Mouse (Mus musculus): Measurements from ENCODE around the gene Trnau1ap. TPM values are rescaled to one million over a fixed set of nuclear protein-coding genes. Genes with fewer than 3 reads are reported as not detected.
A peak's percentile ranks its signal among the peaks of the same experiment; 100 is the strongest.
"Not testable (repeated sequence)": the region's sequence is repeated elsewhere in the genome, so short reads cannot be mapped to it uniquely, and the experiment has no call there.

Gene Trnau1ap
- polyA plus RNA-seq, 1 experiment from 2014 or later: 77.5 TPM

DNA sequence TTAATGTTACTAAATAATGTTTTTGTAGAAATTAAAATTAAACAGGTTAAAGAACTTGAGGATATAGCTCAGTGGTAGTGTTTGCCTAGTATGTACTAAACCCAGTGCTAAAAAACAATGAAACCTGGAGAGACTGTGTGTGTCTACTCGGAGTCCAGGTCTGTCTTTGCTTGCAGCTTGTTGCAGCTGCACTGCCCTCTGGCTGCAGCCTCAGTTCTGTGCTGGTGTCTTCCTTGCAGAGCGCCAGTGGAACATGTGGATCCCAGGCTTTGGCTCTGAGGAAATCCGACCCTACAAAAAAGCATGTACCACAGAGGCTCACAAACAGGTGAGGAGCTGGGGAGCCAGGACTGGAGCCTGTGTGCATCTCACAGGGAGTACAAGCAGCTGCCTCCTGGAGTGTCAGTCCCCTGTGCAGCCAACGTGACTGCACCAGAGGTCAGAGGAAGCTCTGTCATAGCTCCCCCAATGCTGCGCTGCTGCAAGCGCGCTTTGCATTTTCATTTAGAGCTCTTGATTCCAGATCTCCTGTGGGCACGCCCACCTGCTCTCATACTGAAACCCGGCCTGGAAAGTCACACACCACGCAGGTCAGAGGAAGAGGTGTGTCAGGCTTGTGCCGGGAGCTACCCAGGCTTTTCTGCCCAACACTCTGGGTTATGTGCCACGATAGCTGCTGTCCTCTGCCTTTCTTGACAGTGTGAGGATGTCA is 37.6 kb downstream of the Trnau1ap start:
- H3K36me3 ChIP-seq: peaks cover 53% of the 10 kb centered on the region
- no peaks in the 10 kb centered on the region for H3K4me1 ChIP-seq (replicated peaks)
- H3K9me3 ChIP-seq: no peaks in the 10 kb centered on the region
- H3K27me3 ChIP-seq: no peaks in the 10 kb centered on the region
- H3K4me2 ChIP-seq: no peak overlapping the region
- no peak for ATAC-seq (ENCODE audit: low read depth)
- H3K4me3 ChIP-seq: no peak overlapping the region
- WGBS: 85% methylated on average over 12 of the region's 12 CpGs
- no peak overlapping the region for H3K9ac ChIP-seq
- no peak overlapping the region for H3K27ac ChIP-seq (replicated peaks)

DNA sequence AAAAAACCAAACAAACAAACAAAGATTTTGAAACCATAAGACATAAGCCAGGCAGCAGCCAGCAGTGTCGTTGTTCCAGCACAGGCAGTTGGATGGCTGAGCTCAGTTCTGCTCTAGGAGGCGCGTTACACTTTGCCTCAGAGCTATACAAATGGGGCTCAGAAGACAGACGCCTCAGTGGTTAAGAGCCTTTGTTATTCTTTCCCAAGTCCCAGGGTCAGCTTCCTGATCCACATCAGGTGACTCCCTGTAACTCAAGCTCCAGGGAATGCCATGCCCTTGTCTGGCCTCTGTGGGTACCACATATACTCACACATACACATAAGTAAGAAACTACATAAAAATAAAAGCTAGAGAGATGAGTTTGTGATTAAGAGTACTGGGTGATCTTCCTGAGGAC is 38.3 kb downstream of the Trnau1ap start:
- WGBS: 93% methylated on average over 4 of the region's 4 CpGs

DNA sequence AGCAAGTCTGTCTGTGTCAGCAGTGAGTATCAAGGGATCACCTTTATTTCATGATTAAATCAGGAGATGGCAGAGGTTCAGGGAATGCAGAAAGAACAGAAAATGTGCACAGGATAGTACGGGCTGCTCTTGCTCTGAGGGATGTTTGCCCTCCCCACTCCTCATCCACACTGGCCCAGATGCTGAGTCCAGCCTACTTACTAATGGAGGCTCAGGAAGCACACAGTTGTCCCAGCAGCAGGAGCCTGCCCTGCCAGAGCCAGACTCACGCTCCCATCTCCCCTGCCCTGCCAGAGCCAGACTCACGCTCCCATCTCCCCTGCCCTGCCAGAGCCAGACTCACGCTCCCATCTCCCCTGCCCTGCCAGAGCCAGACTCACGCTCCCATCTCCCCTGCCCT is 40.5 kb downstream of the Trnau1ap start:
- H3K27ac ChIP-seq (replicated peaks); H3K9me3 ChIP-seq; H3K4me2 ChIP-seq; H3K4me1 ChIP-seq (replicated peaks); ATAC-seq (ENCODE audit: low read depth); H3K4me3 ChIP-seq; H3K9ac ChIP-seq; H3K27me3 ChIP-seq: not testable (repeated sequence)
- H3K36me3 ChIP-seq: peaks cover 68% of the 10 kb centered on the region
- 86% methylated on average over 4 of the region's 5 CpGs for WGBS

More for the DNA sequence above, 38.3 kb downstream of the Trnau1ap start:
- no peaks in the 10 kb centered on the region for H3K27me3 ChIP-seq
- no peaks in the 10 kb centered on the region for H3K4me1 ChIP-seq (replicated peaks)
- H3K9ac ChIP-seq: no peak overlapping the region
- no peak overlapping the region for H3K4me3 ChIP-seq
- no peak for ATAC-seq (ENCODE audit: low read depth)
- no peak overlapping the region for H3K4me2 ChIP-seq
- peaks cover 61% of the 10 kb centered on the region for H3K36me3 ChIP-seq
- H3K9me3 ChIP-seq: no peaks in the 10 kb centered on the region
- no peak overlapping the region for H3K27ac ChIP-seq (replicated peaks)

DNA sequence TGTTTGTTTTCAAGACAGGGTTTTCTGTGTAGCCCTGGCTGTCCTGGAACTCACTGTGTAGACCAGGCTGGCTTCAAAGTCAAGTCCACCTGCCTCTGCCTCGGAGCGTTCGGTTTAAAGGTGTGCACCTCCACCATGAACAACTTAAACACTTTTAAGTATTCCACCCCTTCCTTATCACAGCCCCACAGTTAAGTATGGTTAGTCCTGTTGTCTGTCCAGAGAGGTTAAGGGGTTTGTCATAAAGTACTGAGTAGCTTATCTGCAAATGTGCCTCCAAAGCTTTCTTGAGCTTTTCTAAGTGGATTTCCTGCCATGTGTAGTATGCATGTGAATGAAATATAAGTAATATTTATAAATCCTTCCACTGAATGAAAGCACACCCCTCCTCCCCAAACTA is 53.4 kb downstream of the Trnau1ap start:
- 0 out of 2 replicates have a peak overlapping the region, but pooled peaks have one; percentile 81 for H3K4me2 ChIP-seq

DNA sequence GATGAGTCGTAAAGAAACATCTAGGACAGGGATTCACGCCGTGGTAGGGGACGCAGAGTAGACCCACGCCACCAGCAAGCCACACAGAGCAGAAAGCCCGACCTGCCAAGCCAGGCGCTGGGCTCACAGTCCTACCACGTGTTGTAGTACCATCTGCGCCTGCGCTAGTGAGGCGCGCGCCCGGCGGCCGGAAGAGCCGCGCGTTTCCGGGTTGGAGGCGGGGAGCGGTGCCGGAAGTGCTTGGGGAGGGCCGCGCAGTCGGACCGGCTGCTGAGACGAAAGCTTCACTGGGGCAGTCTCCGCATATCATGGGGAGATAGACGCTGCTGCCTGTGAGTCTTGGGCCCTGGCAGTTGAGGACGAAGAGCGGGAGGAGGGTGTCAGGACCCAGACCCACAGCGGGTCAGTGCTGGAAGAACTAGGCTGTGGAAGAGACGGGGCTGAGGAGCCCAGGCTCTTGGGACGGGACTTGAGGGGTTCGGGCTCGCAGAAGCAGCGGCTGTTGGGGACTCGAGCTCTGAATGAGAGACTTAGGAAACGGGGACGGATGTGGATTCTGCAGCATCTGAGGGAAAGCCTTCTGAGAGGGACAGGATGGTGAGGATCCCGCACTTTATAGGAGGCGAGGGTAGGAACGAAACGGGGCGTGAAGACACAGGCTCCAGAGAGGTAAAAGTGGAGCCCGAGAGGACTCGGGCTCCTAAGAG is 55.0 kb downstream of the Trnau1ap start, which contains the start of gene Taf12:
Gene Taf12, plus strand, starts transcription at position 220 of the 707 bp plus-strand sequence.
- H3K36me3 ChIP-seq: no peaks in the 10 kb centered on the region
- ATAC-seq (ENCODE audit: low read depth): peak; percentile 84
- peak within 1 kb of the TSS; percentile 81 for H3K4me2 ChIP-seq
- H3K9me3 ChIP-seq: no peaks in the 10 kb centered on the region
- H3K4me1 ChIP-seq (replicated peaks): peaks cover 25% of the 10 kb centered on the region
- peak within 1 kb of the TSS; percentile 93 for H3K27ac ChIP-seq (replicated peaks)
- peak within 1 kb of the TSS; percentile 93 for H3K9ac ChIP-seq
- H3K27me3 ChIP-seq: no peaks in the 10 kb centered on the region
- 0% methylated on average over 48 of the region's 48 CpGs for WGBS
- H3K4me3 ChIP-seq: peak within 1 kb of the TSS; percentile 81

More for the DNA sequence above, 53.4 kb downstream of the Trnau1ap start:
- no peak overlapping the region for H3K27ac ChIP-seq (replicated peaks)
- ATAC-seq (ENCODE audit: low read depth): no peak
- no peaks in the 10 kb centered on the region for H3K27me3 ChIP-seq
- H3K9ac ChIP-seq: peak overlapping the region; percentile 34
- whole genome bisulfite sequencing: 88% methylated on average over 3 of the region's 3 CpGs
- H3K9me3 ChIP-seq: no peaks in the 10 kb centered on the region
- no peak overlapping the region for H3K4me3 ChIP-seq
- H3K36me3 ChIP-seq: peaks cover 6% of the 10 kb centered on the region; the same call in 1 of the 2 replicates
- H3K4me1 ChIP-seq (replicated peaks): peaks cover 20% of the 10 kb centered on the region

DNA sequence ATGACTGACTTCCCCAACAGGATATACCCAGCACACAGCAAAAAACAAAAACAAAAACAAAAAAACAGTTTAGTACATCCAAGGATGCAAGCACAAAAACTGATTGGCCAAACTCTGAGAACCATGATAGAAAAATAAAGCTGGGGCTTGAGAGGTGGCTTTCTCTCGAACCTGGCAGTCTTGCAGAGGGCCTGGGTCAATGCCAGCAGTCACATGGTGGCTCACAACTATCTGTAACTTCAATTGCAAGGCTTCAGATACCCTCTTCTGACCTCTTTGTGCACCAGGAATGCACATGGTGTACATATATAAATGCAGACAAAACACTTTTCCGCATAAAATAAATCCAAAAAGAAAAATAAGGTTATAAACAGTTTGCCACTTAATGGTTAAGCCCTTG is 56.2 kb downstream of the Trnau1ap start:
- H3K9ac ChIP-seq: peak overlapping the region; percentile 93
- H3K4me1 ChIP-seq (replicated peaks): peaks cover 25% of the 10 kb centered on the region
- ATAC-seq (ENCODE audit: low read depth): no peak
- H3K36me3 ChIP-seq: no peaks in the 10 kb centered on the region
- H3K4me2 ChIP-seq: peak overlapping the region; percentile 81
- no peaks in the 10 kb centered on the region for H3K9me3 ChIP-seq
- H3K27me3 ChIP-seq: no peaks in the 10 kb centered on the region
- WGBS: 66% methylated on average over 2 of the region's 2 CpGs
- peak overlapping the region; percentile 81; the same call in 1 of the 2 replicates for H3K4me3 ChIP-seq
- no peak overlapping the region; the same call in 1 of the 2 replicates for H3K27ac ChIP-seq (replicated peaks)

DNA sequence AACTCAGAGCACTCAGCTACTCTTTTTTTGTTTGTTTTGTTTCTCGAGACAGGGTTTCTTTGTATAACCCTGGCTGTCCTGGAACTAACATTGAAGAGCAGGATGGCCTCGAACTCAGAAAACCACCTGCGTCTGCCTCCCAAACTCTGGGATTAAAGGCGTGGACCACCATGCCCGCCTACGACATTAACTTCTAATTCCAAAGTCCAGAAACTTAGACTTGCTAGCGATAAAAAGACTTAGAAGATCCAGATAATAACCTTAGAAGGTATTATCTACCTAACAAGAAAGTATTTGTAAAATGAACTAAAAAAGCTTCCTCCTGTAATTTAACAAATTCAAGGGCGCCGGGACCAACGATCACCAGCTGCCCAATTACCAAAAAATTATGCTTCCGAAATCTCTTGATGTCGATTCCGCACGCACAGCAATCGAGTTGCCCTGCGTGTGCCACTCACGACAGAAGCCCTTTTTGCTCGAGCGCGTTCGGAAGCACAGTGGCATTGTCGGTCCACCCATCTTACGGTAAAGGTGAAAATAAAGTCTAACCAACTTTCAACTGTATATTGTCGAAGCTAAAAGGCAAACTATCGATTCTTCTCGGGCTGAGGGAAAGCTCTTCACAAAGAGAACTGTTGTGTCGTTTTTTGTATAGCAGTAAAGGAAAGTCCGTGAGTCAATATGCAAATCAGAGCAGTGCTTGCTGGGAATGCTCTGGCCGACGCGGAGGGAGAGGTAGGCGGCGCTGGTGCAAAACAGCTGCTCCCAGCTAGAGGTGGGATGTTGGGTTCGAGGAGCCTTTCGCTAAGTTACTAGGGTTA is 59.4 kb downstream of the Trnau1ap start:
- under 1% methylated on average over 35 of the region's 35 CpGs for WGBS

DNA sequence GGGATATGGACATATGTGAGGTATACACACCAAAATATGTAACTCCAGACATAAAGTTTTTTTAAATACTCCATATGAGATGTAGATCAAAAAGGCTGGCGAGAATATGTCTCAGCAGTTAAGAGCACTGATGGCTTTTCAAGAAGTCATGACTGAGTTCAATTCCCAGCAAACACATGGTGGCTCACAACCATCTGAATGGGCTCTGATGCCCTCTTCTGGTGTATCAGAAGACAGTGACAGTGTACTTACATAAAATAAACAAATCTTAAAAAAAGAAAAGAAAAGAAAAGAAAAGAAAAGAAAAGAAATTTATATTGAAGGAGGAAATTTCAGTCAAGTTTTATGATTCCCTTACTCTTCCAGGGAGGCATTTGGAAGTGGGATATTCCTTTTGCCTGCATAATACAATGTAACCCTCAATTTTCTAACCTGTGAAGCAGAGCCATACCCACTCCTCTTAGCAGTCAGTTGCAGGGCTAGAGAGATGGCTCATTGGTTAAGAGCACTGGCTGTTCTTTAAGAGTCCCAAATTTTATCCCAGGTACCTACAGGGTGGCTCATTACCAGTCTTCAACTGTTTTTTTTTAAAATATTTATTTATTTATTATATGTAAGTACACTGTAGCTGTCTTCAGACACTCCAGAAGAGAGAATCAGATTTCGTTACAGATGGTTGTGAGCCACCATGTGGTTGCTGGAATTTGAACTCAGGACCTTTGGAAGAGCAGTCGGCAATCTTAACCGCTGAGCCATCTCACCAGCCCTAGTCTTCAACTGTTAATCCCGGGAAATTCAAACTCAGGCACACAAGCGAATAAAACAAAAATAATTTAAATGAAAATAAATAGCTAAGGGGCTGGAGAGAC is 60.2 kb downstream of the Trnau1ap start:
- H3K27me3 ChIP-seq: no peaks in the 10 kb centered on the region
- no peak overlapping the region for H3K4me3 ChIP-seq
- 13% methylated on average over 6 of the region's 6 CpGs for WGBS
- H3K4me1 ChIP-seq (replicated peaks): peaks cover 13% of the 10 kb centered on the region
- H3K27ac ChIP-seq (replicated peaks): peak overlapping the region; percentile 95
- no peak for ATAC-seq (ENCODE audit: low read depth)
- H3K36me3 ChIP-seq: no peaks in the 10 kb centered on the region
- peak overlapping the region; percentile 7; the same call in 1 of the 2 replicates for H3K4me2 ChIP-seq
- no peak overlapping the region for H3K9ac ChIP-seq
- no peaks in the 10 kb centered on the region for H3K9me3 ChIP-seq

More for the DNA sequence above, 59.4 kb downstream of the Trnau1ap start:
- peaks cover 15% of the 10 kb centered on the region for H3K4me1 ChIP-seq (replicated peaks)
- H3K36me3 ChIP-seq: no peaks in the 10 kb centered on the region
- H3K9me3 ChIP-seq: no peaks in the 10 kb centered on the region
- peak overlapping the region; percentile 70 for H3K9ac ChIP-seq
- peak overlapping the region; percentile 95 for H3K27ac ChIP-seq (replicated peaks)
- ATAC-seq (ENCODE audit: low read depth): peak; percentile 82
- H3K4me3 ChIP-seq: peak overlapping the region; percentile 28
- H3K27me3 ChIP-seq: no peaks in the 10 kb centered on the region
- H3K4me2 ChIP-seq: peak overlapping the region; percentile 51

DNA sequence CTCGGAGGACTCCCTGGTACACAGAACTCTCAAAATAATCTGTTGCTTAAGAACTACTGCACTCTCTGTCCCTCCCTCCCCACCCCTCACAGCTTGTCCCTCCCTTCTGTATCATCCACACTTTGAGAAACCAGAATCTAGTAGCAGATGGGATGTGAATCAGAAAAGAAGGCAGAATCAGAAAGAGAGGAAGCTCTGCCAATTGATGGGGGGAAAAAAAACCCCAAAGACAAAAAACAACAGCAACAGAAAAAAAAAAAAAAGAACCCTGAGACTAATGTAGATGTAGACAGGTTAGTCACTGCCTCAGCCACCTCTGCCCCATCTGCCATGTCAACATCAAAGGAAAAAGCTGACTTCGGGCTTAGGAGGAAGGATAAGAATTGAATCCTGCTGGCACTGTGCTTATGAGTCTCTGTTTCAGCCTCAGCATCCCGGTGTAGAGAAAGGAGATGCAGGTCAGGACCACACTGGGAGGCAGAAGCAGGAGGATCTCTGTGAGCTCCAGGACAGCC is 62.4 kb downstream of the Trnau1ap start:
- no peak overlapping the region for H3K4me2 ChIP-seq
- H3K27me3 ChIP-seq: no peaks in the 10 kb centered on the region
- no peaks in the 10 kb centered on the region for H3K9me3 ChIP-seq
- no peak overlapping the region for H3K9ac ChIP-seq
- no peak overlapping the region for H3K27ac ChIP-seq (replicated peaks)
- H3K4me3 ChIP-seq: no peak overlapping the region
- H3K36me3 ChIP-seq: no peaks in the 10 kb centered on the region
- 76% methylated on average over 3 of the region's 3 CpGs for WGBS
- no peak for ATAC-seq (ENCODE audit: low read depth)
- H3K4me1 ChIP-seq (replicated peaks): peaks cover 9% of the 10 kb centered on the region

DNA sequence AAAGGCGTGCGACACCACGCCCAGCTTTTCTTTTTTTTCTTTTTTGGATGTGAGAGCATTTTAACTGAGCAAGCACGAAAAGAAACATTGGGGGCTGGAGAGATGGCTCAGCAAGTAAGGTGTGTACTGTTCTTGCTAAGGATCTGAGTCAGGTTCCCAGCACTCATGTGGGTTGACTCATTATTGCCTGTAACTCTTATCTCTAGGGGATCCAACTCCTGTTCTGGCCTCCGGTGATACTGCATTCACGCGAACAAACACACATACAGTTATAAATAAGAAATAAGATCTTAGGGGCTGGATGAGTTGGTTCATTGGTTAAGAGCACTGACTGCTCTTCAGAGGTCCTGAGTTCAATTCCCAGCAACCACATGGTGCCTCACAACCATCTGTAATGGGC is 66.0 kb downstream of the Trnau1ap start:
- Histone ChIP-seq H3K36me3 (no peaks in the 10 kb centered on the region), H3K27ac (replicated peaks) (no peak overlapping the region), H3K9ac (no peak overlapping the region), H3K4me1 (replicated peaks) (peaks cover 30% of the 10 kb centered on the region), H3K9me3 (no peaks in the 10 kb centered on the region), H3K4me3 (no peak overlapping the region), H3K4me2 (no peak overlapping the region), H3K27me3 (no peaks in the 10 kb centered on the region)
- no peak for ATAC-seq (ENCODE audit: low read depth)
- 93% methylated on average over 7 of the region's 7 CpGs for WGBS

DNA sequence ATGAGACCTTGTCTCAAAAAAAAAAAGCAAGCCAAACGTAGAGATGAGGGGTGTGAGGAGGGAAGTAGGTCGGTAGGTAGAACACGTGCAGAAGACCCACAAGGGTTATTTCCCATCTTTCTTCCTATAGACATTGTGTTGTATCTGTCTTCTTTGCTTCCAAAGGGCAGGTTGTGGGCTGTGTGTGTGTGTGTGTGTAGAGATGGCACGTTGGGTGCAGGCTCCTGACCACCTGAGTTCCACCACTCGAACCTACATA is 67.1 kb downstream of the Trnau1ap start:
- Histone ChIP-seq H3K27me3 (no peaks in the 10 kb centered on the region), H3K4me2 (peak overlapping the region; percentile 63; the same call in 1 of the 2 replicates), H3K4me3 (no peak overlapping the region), H3K9ac (no peak overlapping the region), H3K9me3 (no peaks in the 10 kb centered on the region), H3K27ac (replicated peaks) (0 out of 2 replicates have a peak overlapping the region, but pooled peaks have one; percentile 95), H3K36me3 (no peaks in the 10 kb centered on the region), H3K4me1 (replicated peaks) (peaks cover 30% of the 10 kb centered on the region)
- 82% methylated on average over 5 of the region's 5 CpGs for WGBS
- no peak for ATAC-seq (ENCODE audit: low read depth)

Data from neural tube, embryonic 13.5 days (tissue).